Mouse (Mus musculus): ENCODE measurements around the gene Gmfg. TPM values are rescaled to one million over a fixed set of nuclear protein-coding genes. Genes with fewer than 3 reads are reported as not detected.

Gene Gmfg
- polyA plus RNA-seq, 1 experiment from 2014 or later: 920 TPM

DNA sequence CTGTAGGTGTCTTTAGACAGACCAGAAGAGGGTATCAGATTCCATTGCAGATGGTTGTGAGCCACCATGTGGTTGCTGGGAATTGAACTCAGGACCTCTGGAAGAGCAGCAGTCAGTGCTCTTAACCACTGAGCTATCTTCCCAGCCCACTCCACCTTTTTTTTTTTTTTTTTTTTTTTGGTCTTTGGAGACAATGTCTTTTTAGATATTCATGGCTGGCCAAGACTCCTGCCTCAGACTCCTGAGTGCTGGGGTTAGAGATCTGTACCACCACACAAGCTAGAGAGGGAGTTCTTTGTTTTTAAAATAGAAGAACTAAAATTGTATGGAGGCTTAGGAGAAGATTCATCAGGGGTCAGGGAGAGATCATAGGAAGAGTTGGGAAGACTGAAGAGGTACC is 717 bp downstream of the Gmfg start:
- DNase-seq (ENCODE audit: low spot score): no peak

DNA sequence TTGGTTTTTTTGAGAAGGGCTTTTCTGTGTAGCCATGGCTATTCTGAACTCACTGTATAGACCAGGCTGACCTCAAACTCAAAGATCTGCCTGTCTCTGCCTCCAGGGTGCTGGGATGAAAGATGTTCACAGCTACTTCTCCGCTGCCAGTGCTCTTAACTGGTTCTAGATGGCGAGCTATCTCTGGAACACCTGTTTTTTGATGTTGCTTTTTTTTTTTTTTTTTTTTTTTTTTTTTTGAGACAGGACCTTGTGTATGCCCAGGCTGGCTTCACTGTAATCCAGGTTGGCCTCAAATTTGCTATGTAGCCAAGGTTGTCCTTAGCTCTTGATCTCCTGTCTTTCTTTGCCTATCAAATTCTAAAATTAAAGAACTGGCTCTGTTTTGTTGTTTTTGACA is 1.5 kb downstream of the Gmfg start:
- no peak for DNase-seq (ENCODE audit: low spot score)

DNA sequence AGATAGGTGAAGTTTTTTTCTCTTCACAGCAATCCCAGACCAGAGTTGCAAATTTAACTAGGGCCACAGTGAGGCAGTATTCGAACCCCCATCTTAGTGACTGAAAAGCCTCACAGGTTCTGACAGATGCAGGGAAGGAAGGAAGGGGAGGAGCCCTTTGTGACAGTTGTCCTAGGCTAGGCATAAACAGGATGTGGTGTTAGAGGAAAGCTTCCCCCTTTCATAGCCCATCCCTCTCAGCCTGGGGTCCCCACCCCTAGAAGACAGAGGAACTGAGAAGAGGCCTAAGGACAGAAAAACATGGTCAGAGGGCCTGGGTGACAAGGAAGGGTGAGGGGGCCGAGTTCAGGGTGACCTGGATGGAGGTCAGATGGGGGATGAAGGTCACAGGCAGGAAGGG is 3.5 kb downstream of the Gmfg start:
- peak; percentile 94 for DNase-seq (ENCODE audit: low spot score)

DNA sequence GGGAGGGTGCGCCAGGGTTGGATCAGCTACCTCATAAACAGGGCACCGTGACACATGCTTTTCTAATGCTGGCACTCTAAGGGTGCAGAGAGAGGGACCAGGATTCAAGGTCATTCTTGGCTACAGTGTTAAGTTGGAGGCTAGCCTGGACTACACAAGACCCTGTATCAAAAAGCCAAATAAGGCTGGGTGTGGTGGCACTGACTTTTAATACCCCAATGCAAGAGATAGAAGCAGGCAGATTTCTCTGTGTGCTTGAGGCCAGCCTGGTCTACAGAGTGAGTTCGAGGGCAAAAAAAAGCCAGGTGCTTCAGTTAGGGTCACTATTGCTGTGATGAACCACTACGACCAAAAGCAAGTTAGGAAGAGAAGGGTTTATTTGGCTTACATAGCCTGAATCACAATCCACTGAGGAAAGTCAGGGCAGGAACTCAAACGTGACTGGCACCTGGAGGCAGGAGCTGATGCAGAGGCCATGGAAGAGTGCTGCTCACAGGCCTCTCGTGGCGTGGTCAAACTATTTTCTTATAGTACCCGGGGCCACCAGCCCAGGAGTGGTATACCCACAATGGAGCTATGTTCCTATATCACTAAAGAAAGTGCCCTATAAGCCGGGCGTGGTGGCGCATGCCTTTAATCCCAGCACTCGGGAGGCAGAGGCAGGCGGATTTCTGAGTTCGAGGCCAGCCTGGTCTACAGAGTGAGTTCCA is 4.7 kb downstream of the Gmfg start:
- DNase-seq (ENCODE audit: low spot score): no peak

DNA sequence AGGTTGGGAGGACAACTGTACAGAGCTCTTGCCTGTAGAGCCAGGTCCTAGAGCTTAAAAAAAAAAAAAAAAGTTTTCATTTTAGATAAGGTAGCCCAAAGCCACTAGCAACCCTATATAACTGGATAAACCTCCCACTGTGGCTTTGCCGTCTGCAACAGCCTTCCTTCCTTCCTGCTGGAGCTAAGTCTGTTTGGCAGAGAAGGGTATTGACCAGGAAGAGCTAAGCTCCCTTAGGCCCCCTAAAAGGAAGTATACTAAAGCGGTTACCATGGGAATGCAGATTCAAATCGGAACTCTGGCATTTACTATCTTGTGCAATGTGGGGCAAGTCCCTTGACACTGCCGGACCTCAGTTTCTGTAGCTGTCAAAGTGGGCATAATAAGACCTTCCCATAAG is 5.4 kb downstream of the Gmfg start:
- DNase-seq (ENCODE audit: low spot score): no peak

DNA sequence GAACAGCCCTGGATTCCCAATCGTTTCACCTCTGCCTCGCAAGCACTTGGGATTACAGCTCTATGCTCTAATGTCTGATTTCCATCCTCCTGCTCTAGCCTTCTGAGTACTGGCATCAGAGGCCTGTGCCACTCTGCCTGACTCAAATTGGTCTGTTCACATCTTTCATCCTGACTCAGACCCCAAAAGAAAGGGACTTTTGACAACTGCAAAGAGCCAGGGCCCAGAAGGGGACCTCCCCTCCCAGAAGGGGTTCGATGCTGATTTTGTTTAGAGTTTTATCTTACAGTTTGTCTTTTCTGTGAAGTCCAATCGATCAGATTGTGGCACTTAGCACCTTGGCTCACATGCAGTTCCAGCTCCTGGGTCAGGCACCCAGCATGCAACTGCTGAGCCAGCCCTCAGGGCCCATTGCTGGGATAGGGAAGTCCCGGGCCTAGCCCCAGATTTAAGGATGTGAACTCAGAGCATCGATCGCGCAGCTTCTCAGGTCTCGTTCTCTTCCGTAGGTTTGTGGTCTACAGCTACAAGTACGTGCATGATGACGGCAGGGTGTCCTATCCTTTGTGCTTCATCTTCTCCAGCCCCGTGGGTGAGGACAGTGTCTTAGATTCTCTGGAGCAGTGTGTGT is 7.2 kb downstream of the Gmfg start:
- DNase-seq (ENCODE audit: low spot score): no peak

DNA sequence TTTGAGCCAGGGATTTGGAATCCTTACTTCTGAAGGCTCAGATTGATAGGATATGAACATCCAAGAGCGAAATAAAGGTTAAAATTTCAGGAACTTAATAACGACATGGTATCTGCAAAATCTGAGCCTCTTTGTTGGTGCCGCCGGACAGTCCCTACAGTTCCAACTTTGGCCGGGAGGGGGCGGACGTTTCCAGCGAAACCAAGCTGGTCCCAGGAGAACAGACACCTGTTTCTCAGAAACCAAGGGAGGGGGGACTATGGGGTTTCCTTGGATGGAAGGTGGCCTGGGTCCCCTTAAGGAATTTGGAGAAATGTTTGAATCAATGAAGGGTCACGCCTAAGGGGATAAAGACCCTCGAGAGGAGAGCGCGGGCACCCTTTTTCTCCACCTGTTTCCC is 9.2 kb downstream of the Gmfg start:
- peak; percentile 68 for DNase-seq (ENCODE audit: low spot score)

DNA sequence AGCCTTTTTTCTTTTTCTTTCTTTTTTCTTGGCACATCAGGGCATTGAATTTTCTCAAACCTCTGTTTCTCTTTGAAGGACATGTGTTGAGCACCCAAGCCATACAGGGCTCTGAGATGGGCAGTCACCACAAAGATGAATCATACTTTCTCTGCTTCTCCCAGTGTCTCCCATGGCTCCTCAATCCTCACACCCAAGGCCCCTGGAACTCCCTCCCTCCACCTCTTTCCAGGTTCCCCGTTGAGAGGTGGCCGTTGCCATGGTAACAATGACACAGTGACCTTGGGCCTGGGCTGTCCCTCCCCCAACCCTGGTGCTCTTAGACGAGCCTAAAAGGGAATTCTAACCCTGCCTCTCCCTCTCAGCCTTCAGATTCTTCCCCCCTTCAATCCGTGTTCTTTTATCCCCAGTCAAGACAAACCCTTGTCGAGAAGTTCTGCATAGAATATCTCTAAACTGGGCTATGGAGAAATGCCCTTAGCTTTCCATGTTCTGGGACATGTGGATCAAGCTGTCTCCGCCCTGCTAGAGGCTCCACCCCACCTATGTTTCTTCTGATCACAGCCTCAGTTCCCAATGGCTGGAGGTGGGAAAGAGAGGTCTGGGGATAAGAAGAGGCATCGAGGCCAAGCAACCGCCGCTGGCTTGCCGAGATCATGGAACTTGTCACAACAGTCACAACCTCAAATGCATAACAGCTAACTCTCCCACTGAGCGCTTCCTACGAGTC is 10.0 kb downstream of the Gmfg start:
- no peak for DNase-seq (ENCODE audit: low spot score)

DNA sequence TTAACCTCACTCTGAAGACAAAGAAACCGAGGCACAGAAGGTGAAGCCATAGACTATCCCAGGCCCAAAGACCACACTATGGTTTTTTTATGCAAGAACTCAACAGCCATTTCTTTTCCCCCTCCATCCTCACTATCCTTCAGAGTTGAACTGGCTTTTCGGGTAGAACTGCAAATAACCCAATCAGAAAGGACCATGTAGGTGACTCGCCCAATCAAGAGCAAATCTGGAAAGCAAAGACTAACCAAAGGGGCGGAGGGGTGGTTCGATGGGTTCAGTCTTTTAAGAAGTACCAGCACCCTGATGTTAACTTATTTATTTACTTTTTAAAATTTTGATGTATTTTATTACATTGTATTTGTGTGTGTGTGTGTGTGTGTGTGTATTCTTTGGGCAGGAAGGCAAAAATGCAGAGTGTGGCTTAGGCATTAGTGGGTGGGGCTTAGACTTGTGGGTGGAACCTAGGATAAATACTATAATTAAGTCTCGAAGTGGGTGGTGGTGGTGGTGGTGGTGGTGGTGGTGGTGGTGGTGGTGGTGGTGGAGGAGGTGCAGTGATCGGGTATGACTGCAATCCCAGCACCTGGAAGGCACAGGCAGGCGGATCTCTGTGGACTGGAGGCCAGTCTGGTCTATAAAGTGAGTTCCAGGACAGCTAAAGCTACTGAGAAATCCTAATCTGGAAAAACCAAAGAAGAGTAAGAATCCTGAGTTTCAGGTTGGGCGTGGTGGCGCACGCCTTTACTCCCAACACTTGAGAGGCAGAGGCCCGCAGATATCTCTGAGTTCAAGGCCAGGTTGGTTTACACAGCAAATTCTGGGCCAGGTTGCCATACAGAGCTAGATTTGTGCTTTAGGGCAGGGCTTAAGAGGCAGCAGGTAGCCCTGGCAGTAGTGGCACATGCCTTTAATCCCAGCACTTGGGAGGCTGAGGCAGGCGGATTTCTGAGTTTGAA is 10.9 kb downstream of the Gmfg start:
- no peak for DNase-seq (ENCODE audit: low spot score)

DNA sequence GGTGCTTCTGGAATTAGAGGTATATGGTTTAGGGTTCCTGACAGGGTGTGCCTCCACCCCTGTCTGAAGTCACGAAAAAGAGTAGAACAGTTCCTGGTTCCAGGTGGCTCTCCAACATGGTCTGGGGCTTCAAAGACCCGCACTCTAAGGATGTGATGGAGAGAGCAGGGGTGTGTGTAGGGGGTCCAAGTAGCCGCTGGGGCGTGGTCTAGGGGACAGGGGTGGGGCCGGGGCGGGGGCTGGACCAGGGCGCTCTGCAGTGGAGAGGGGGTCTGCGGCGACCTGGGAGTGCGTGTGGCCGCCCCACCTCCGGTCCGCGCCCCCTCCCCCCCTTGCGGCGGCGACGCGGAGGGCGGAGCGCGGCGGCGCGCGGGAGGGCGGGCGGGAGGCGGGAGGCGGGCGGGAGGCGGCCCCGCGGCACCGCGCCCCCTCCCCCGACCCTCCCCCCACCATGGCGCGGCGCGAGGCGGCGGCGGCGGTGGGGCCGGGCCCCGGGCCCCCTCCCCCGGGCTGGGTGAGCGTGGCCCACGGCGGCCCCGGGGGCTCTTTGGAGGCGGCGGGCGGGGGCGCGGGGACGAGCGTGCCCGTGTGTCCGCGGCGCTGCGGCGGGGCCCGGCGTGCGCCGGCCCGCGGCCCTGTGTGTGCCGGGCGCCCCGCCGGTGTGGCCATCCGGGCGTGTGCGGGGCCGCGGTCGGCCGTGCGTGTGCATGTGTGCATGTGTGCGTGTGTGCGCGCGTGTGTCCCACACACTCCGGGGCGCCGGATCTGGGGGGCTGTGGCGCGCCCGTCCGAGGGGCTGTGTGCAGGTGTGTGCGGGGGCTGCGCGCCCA is 14.5 kb downstream of the Gmfg start, which contains the start of gene Lrfn1:
Gene Lrfn1 (plus strand): TSS at position 450 of the 830 bp plus-strand sequence.
- DNase-seq (ENCODE audit: low spot score): no peak

DNA sequence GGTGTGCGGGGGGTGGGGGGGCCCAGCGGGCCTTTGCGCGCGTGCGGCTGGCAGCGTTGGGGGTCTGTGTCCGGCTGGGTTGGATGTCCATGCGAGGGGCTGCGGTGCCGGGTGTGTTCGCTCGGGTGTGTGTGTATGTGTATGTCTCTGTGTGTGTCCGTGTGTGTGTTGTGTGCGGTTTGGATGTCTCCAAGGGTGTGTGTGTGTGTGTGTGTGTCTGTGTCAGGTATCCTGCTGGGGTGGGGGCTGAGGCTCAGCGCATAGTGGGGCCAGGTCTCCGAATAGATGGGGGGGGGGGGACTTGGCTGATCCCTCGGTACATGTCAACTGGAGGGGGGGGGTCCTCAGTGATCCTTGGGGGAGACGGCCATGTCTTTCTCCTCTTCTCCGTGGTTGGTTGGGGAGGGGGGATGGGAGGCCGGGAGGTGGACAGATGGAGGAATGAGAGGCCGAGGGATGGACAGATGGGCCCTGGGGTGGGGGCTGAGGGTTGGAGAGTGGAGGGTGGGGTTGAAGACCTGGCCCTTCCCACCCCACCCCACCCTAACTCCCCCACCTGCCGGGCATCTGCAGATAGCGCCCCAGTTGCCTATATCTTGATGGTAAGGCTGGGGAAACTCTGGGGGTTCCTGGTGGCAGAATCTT is 15.2 kb downstream of the Gmfg start:
- no peak for DNase-seq (ENCODE audit: low spot score)

DNA sequence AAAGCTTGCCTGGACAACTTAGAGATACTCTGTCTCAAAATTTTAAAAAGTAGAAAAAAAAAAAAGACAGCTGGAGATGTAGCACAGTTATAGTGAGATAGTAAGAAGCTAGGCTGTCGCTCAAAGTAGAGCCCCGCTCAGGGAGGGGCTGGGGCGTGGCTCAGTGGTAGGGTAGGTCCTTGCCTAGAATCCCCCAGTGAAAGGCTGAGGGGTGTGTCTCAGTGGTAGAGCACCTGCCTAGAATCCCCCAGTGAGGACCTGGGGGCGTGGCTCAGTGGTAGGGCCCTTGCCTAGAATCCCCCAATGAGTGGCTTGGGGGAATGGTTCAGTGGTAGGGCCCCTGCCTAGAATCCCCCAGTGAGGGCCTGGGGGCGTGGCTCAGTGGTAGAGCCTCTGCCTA is 23.1 kb downstream of the Gmfg start:
- DNase-seq (ENCODE audit: low spot score): no peak

DNA sequence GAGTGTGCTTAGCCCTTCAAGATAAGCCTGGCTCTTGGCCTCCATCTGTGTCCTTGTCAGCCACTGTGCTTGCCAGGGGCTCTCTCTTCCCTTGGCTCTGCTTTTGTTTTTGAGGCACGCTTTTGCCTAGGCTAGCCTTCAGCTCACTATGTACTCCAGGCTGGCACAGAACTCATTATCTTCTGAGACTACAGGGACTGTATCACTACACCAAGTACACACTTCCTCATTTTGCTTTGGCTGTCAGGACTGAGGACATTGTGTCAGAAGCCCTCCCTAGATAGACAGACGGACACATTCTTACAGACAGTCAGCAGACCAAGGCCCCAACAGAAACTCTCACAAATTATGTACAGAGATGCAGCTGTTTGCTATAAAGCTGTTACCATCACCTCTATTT is 25.5 kb downstream of the Gmfg start:
- DNase-seq (ENCODE audit: low spot score): no peak

DNA sequence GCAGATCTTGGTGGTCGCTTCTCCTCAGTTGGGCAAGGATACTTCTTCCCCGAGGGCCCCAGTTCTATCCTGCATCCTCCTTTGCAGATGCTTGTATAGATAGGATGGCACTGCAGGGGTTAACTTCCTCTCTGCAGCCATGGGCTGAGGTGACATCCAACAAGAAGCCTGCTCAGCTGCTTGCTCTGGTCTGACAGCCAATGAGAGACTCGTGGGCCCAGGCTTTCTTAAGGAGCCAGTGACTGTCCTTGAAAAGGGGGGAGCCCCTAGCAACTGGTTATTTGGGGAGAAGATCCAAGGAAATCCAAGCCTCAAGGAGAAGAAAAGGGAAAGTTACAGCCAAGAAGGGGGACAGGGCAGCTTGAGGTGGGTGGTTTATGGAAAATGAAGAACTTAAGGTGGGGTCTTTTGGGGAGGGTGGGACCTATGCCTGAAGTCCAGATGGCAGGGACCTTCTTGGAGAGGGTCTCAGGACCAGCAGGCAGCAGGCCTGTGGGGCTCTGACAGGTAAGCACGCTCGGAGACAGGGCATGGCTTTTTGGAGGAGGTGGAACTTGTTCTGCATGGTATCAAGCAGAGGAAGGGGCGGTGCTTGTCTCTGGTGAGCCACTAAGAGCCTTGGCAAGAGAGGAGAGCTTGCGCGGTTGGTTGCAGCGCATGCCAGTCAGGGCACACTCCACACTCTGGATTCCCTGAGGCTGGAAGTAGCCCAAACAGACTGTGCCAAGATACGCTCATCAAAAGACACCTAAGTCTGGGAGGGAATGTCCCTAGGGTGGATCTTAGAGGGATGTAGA is 27.4 kb downstream of the Gmfg start:
- peak; percentile 50 for DNase-seq (ENCODE audit: low spot score)

DNA sequence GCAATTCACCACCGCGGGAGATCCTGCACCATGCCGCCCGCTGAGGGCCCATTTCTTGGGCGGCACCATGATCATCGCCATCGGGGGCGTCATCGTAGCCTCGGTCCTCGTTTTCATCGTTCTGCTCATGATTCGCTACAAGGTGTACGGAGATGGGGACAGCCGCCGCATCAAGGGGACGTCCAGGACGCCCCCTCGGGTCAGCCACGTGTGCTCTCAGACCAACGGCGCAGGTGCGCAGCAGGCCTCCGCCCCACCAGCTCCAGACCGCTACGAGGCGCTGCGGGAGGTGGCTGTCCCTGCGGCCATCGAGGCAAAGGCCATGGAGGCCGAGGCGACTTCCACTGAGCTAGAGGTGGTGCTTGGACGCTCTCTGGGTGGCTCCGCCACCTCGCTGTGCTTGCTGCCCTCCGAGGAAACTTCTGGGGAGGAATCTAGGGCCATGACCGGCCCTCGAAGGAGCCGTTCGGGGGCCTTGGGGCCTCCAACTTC is 29.5 kb downstream of the Gmfg start:
- DNase-seq (ENCODE audit: low spot score): no peak

DNA sequence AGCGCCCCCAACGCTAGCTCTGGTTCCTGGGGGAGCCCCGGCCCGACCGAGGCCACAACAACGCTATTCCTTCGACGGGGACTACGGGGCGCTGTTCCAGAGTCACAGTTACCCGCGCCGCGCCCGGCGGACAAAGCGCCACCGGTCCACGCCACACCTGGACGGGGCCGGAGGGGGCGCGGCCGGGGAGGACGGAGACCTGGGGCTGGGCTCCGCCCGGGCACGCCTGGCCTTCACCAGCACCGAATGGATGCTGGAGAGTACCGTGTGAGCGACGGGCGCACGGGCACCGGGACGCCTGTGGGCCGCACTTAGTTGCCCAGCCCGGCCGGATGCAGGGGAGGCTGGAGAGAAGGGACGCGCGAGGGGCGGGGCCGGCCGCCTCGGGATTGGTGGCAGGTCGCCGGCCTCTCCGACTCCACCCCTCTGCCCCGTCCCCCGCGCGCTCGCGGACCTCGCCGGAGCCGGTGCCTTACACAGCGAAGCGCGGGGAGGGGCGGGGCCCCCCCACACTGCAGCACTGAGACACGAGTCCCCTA is 30.0 kb downstream of the Gmfg start:
- DNase-seq (ENCODE audit: low spot score): no peak

DNA sequence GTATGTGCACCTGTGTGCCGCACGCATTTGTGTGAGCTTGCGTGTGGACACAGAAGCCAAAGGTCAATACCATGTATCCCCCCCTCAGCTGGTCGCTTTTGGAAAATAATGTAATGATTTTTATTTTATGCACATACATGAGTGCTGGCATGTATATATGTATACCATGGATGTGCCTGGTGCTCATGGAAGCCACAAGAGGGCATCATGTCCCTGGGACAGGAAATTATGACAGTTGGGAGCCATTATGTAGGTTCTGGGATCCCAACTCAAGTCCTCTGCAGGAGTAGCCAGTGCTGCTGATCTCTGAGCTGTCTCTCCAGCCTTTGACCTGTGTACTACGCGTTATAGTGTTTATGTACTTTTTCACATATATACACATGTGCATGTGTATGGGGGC is 38.9 kb downstream of the Gmfg start:
- DNase-seq (ENCODE audit: low spot score): no peak

DNA sequence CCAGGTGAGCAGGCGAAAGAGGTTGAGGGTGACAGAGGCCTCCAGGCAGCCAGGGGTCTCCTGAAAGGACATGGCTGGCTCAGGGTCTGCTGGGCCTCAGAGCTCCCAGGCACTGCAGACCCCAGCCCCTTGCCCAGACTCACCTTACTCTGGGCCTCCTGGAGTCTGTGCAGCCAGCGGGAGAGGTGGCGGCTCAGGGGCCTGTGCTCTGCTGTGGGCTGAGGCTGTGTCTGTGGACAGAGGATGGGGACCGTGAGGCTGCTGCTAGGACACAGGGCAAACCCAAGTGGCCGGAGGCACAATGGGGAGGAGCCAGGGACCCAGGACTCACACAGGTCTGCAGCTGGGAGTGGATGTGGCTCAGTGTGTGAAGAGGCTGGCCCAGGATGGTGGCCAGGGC is 40.1 kb downstream of the Gmfg start:
- DNase-seq (ENCODE audit: low spot score): no peak

DNA sequence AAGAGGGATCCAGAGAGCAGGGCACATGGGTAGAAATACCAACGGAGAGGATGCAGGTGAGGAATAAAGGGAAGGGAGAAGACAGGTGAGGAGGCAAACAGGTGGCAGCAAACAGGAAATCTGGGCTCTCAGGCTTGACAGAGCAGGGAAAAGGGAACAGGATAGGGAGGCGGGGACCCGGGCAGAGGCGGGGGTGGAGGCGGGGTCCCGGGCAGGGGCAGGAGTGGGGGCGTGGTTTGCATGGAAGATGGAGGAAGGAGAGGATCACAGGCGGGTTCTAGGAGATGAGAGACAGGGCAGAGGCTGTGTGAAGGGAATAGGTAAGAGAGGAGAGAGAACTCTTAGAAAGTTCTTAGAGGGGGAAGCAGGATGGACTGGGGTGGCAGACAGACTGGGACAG is 41.6 kb downstream of the Gmfg start:
- DNase-seq (ENCODE audit: low spot score): no peak

All from thymus, postnatal 0 days (tissue).